Mouse (Mus musculus) spleen, postnatal 36 days (tissue): ENCODE results near the gene Eef2kmt.
A peak's percentile ranks its signal among the peaks of the same experiment; 100 is the strongest.
"Not testable (repeated sequence)": the region's sequence is repeated elsewhere in the genome, so short reads cannot be mapped to it uniquely, and the experiment has no call there.

Experiments used
- DNase-seq, 2 experiments: peaks; one replicate each; pipeline ENCODE4 v3.0.0; 2022; ENCODE audit warnings: low spot score in 2 of 2, mixed read lengths in 1 of 2

The Eef2kmt gene

GRCm38 (mm10) chr16:5255779-5256496 is at the start of gene Eef2kmt:
TSS of gene Eef2kmt (minus strand) at chr16:5255983.
- DNase-seq = peak; percentile 98

GRCm38 (mm10) chr16:5295238-5295637 is 39.5 kb upstream of the Eef2kmt start:
- no peak for DNase-seq

- no peak for DNase-seq
These were observed 29.6 kb upstream of the Eef2kmt start for GRCm38 (mm10) chr16:5285376-5285775.

GRCm38 (mm10) chr16:5282686-5283085 is 26.9 kb upstream of the Eef2kmt start:
- no peak for DNase-seq

GRCm38 (mm10) chr16:5279571-5280222 is 23.9 kb upstream of the Eef2kmt start:
- DNase-seq = no peak

- DNase-seq = no peak
These were observed 16.6 kb upstream of the Eef2kmt start for GRCm38 (mm10) chr16:5272371-5272770.

GRCm38 (mm10) chr16:5271411-5272035 is 15.7 kb upstream of the Eef2kmt start:
- DNase-seq = no peak

- DNase-seq = no peak
These were observed 8.1 kb upstream of the Eef2kmt start for GRCm38 (mm10) chr16:5263926-5264325.

GRCm38 (mm10) chr16:5263156-5263555 is 7.4 kb upstream of the Eef2kmt start:
- no peak for DNase-seq

GRCm38 (mm10) chr16:5255081-5255740 is 572 bp downstream of the Eef2kmt start:
- DNase-seq = peak in 1 of 2 experiments; percentile 17

GRCm38 (mm10) chr16:5254346-5255025 is 1.3 kb downstream of the Eef2kmt start:
- DNase-seq = peak; percentile 83

- DNase-seq = no peak
These were observed 3.5 kb downstream of the Eef2kmt start for GRCm38 (mm10) chr16:5252260-5252659.

GRCm38 (mm10) chr16:5250891-5251290 is 4.9 kb downstream of the Eef2kmt start:
- no peak for DNase-seq

- DNase-seq = peak; percentile 53
These were observed 11.4 kb downstream of the Eef2kmt start for GRCm38 (mm10) chr16:5244411-5244810.

- DNase-seq = no peak
These were observed 12.9 kb downstream of the Eef2kmt start for GRCm38 (mm10) chr16:5242882-5243281.

GRCm38 (mm10) chr16:5242355-5242754 is 13.4 kb downstream of the Eef2kmt start:
- DNase-seq = no peak

GRCm38 (mm10) chr16:5233418-5234313 is 22.1 kb downstream of the Eef2kmt start, which contains the start of gene Alg1:
TSS of gene Alg1 (plus strand) at chr16:5233621.
- peak; percentile 91 to 92 for DNase-seq

GRCm38 (mm10) chr16:5232982-5233381 is 22.8 kb downstream of the Eef2kmt start:
- DNase-seq = no peak

- not testable (repeated sequence) for DNase-seq
These were observed 27.7 kb downstream of the Eef2kmt start for GRCm38 (mm10) chr16:5228103-5228502.

GRCm38 (mm10) chr16:5227501-5227900 is 28.3 kb downstream of the Eef2kmt start:
- DNase-seq = not testable (repeated sequence)
